Mouse (Mus musculus) stomach, postnatal 0 days (tissue): ENCODE results near the gene Dclk2. TPM values are rescaled to one million over a fixed set of nuclear protein-coding genes. Genes with fewer than 3 reads are reported as not detected.
A peak's percentile ranks its signal among the peaks of the same experiment; 100 is the strongest.

Source experiments
- ATAC-seq: fragments of 200-750 bp; cut with Nextera tagmentation; 2 replicates; pipeline ENCODE4 v1.8.0; 2017; ENCODE audit not compliant: low FRiP score, low TSS enrichment
- DNase-seq: peaks from one replicate; pipeline ENCODE4 v3.0.0-alpha.2; 2016; ENCODE audit warnings: low spot score
- H3K27ac ChIP-seq: fragments of 300-500 bp; sonication (generic); replicated peaks from 2 replicates; pipeline ENCODE4 v1.5.1; 2014; ENCODE audit warnings: mild to moderate bottlenecking, control low read depth
- H3K27me3 ChIP-seq: fragments of 300-500 bp; sonication (generic); 2 replicates; pipeline ENCODE4 v1.6.1; 2014; ENCODE audit warnings: low read length; ENCODE audit not compliant: control insufficient read depth, insufficient read depth
- H3K36me3 ChIP-seq: fragments of 300-500 bp; sonication (generic); 2 replicates; pipeline ENCODE4 v1.6.1; 2014; ENCODE audit warnings: low read length, mixed read lengths; ENCODE audit not compliant: control insufficient read depth, insufficient read depth
- H3K4me1 ChIP-seq: fragments of 300-500 bp; sonication (generic); replicated peaks from 2 replicates; pipeline ENCODE4 v1.6.1; 2014; ENCODE audit warnings: antibody characterized with exemption; ENCODE audit not compliant: control insufficient read depth, insufficient read depth
- H3K4me2 ChIP-seq: fragments of 300-500 bp; sonication (generic); replicated peaks from 2 replicates; pipeline ENCODE4 v1.6.1; 2014; ENCODE audit warnings: low read depth, mild to moderate bottlenecking, control low read depth, moderate library complexity
- H3K4me3 ChIP-seq: fragments of 300-500 bp; sonication (generic); 2 replicates; pipeline ENCODE4 v1.5.1; 2014; ENCODE audit warnings: low read depth, low read length, control low read depth
- H3K9ac ChIP-seq: fragments of 300-500 bp; sonication (generic); 2 replicates; pipeline ENCODE4 v1.6.1; 2014; ENCODE audit warnings: mild to moderate bottlenecking, low read length, control low read depth, mixed read lengths
- H3K9me3 ChIP-seq: fragments of 300-500 bp; sonication (generic); 2 replicates; pipeline ENCODE4 v1.6.1; 2016; ENCODE audit warnings: low read length; ENCODE audit not compliant: control insufficient read depth
- CTCF ChIP-seq: IDR thresholded peaks from 2 replicates; pipeline ENCODE4 v1.5.1; 2016; ENCODE audit warnings: antibody characterized with exemption, low read depth, mild to moderate bottlenecking, moderate library complexity
- EP300 ChIP-seq: optimal IDR thresholded peaks from 2 replicates; pipeline ENCODE3; 2016; ENCODE audit warnings: antibody characterized with exemption
- WGBS: fragments of 180-500 bp; shearing (Covaris S2); extraction: QIAGEN DNeasy Blood & Tissue Kit; methylation state at CpG from one replicate; pipeline ENCODE4 v1.1.7; 2014; 5-methylcytosine and 5-hydroxymethylcytosine counted together
- polyA plus RNA-seq: library from polyadenylated mRNA; unstranded; fragments of >200 nt; fragmentation: Nextera tagmentation; extraction: Ambion mirVana; gene quantifications from 2 replicates; pipeline ENCODE4 v1.2.1, GENCODE M21; 2015

The Dclk2 gene
- polyA plus RNA-seq, 1 experiment from 2014 or later: 2.3 TPM

DNA sequence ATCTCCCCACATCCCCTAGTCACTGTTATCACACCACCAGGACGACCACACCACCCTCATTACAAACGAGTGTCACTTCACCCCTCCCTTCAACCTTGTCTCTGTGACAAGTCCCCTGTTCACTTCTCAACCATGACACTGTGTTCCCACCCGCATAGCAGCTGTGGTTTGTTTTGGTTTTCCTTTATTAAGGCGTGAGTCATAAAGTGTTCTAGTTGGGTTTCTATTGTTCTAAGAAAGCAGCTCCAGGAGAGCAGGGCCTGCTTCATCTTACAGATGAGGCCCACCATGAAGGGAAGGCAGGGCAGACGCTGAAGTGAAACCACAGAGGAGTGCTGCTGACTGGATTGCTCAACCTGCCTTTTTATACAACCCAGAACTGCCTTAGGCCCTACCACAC lies 83.3 kb downstream of the Dclk2 start:
- DNase-seq: no peak
- Histone ChIP-seq H3K4me2 (no peak overlapping the region), H3K4me3 (no peak overlapping the region), H3K4me1 (no peaks in the 10 kb centered on the region), H3K9ac (no peak overlapping the region), H3K27ac (no peak overlapping the region), H3K36me3 (no peaks in the 10 kb centered on the region), H3K27me3 (no peaks in the 10 kb centered on the region), H3K9me3 (no peaks in the 10 kb centered on the region)
- no peak for ATAC-seq
- TF ChIP-seq EP300 (no peak), CTCF (no peak)
- WGBS: 56% methylated on average over 5 of the region's 5 CpGs

DNA sequence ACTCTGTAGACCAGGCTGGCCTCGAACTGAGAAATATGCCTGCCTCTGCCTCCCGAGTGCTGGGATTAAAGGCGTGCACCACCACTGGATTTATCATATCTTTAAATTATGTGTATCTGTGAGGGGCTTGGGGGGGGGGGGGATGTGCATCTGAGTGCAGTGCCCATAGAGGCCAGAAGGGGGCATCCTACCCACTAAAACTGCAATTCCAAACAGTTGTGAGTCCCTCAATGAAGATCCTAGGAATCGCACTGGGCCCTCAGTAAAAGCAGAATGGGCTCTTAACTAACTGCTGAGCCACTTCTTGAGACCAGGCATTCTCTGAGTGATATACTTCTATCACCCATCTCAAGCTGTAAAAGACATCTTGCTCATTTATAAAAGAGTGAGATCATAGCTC lies 85.5 kb downstream of the Dclk2 start:
- no peaks in the 10 kb centered on the region for H3K4me1 ChIP-seq
- no peak overlapping the region for H3K9ac ChIP-seq
- ATAC-seq (no peak), DNase-seq (no peak)
- TF ChIP-seq CTCF (peak; percentile 41), EP300 (no peak)
- no peak overlapping the region for H3K4me2 ChIP-seq
- no peaks in the 10 kb centered on the region for H3K36me3 ChIP-seq
- WGBS: 96% methylated on average over 4 of the region's 4 CpGs
- no peak overlapping the region for H3K27ac ChIP-seq
- H3K4me3 ChIP-seq: no peak overlapping the region
- H3K9me3 ChIP-seq: no peaks in the 10 kb centered on the region
- no peaks in the 10 kb centered on the region for H3K27me3 ChIP-seq

DNA sequence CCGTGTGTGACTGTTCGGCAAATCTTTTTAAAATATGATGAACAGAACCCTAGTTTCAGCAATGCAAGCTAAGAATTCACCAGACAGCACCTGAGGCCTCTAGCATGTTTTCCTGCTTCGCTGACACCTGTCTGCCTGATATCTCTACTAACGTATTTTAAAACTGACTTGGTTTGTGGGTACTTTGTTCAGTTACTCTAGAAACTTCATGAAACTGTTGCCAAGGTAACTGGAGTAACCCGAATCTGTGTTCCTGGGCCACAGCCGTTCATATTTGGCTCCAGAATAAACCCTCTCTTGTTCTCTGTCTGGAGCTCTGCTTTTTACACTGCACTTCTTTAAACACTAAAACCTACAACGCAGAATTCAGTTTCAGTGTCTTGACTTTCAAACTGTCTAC lies 86.3 kb downstream of the Dclk2 start:
- no peak overlapping the region for H3K9ac ChIP-seq
- ATAC-seq (no peak), DNase-seq (no peak)
- H3K36me3 ChIP-seq: no peaks in the 10 kb centered on the region
- H3K4me3 ChIP-seq: no peak overlapping the region
- no peaks in the 10 kb centered on the region for H3K9me3 ChIP-seq
- H3K27me3 ChIP-seq: no peaks in the 10 kb centered on the region
- TF ChIP-seq EP300 (no peak), CTCF (no peak)
- no peak overlapping the region for H3K4me2 ChIP-seq
- 75% methylated on average over 7 of the region's 7 CpGs for WGBS
- no peak overlapping the region for H3K27ac ChIP-seq
- no peaks in the 10 kb centered on the region for H3K4me1 ChIP-seq

DNA sequence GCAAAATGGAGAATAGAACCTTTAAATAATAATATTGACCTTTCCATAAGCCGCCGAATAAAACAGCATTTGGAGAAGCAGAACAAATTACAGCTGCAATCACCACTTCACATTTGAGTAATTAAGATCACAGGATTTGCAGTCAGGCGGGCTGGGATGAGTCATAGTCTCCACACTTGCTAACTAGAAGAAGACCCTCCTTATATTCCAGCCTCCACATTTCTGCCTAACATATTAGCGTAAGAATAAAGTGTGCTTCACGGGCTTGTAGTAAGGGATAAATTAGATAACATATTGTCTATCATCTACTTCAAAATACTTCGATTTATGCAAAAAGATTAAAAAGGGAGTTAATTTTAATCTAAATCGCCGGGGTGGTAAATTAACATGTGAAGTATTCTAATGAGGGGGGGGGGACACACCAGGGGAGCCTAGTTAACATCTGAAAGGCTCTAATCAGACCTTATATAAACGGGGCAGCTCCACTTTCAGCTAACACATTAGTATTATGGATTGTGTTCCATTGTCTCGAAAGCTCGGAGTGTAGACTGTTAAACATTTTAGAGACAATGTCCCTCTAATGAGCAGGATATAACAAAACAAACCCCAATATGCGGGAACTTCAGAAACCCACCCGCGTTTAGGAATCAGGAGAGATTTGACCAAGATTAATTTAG lies 87.9 kb downstream of the Dclk2 start:
- ATAC-seq (no peak), DNase-seq (no peak)
- Histone ChIP-seq H3K9ac (no peak overlapping the region), H3K4me2 (no peak overlapping the region), H3K36me3 (no peaks in the 10 kb centered on the region), H3K4me3 (no peak overlapping the region), H3K9me3 (no peaks in the 10 kb centered on the region), H3K27ac (no peak overlapping the region), H3K27me3 (no peaks in the 10 kb centered on the region), H3K4me1 (no peaks in the 10 kb centered on the region)
- 45% methylated on average over 14 of the region's 14 CpGs for WGBS
- TF ChIP-seq EP300 (no peak), CTCF (no peak)

DNA sequence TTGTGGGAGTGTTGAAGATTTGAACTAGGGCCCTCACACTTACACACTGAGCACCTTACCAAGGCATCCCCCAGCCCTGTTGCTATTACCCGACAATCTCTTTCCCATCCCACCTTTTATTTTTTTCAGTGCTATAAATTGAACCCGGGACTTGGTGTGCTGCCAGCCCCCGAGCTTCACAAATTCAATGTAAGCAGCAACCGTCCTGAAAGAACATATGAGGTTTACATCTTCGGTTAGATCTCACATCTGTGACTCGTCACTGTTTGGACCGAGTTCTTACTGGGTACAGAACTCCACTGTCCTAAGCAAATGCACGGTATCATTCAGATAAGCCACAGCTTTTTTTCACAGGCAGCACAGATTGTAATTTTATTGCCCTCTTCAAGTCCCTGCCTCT lies 88.5 kb downstream of the Dclk2 start:
- 0 out of 2 replicates have a peak overlapping the region, but pooled peaks have one; percentile 26 for H3K27ac ChIP-seq
- no peaks in the 10 kb centered on the region for H3K9me3 ChIP-seq
- no peaks in the 10 kb centered on the region for H3K36me3 ChIP-seq
- H3K4me1 ChIP-seq: no peaks in the 10 kb centered on the region
- H3K27me3 ChIP-seq: no peaks in the 10 kb centered on the region
- DNase-seq (no peak), ATAC-seq (no peak)
- H3K4me2 ChIP-seq: no peak overlapping the region
- TF ChIP-seq CTCF (no peak), EP300 (no peak)
- H3K4me3 ChIP-seq: no peak overlapping the region
- WGBS: 36% methylated on average over 8 of the region's 8 CpGs
- no peak overlapping the region for H3K9ac ChIP-seq

DNA sequence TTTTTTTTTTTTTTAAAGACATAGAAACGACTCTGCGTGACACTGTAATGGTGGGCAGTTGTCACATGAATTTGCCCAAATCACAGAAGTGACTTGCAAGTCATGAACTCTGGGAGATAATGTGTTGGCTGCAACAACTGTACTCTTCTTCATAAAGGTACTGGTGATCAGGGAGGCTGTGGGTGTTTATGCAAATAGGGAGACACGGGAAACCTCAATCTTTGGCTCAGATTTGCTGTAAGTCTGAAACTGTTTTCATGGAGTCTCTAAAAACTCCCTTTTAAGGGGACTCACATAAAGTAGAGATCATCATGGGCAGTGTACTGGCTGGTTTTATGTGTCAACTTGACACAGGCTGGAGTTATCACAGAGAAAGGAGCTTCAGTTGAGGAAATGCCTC lies 93.1 kb downstream of the Dclk2 start:
- no peaks in the 10 kb centered on the region for H3K9me3 ChIP-seq
- H3K4me2 ChIP-seq: no peak overlapping the region
- no peak for ATAC-seq
- H3K27ac ChIP-seq: no peak overlapping the region
- no peak overlapping the region for H3K4me3 ChIP-seq
- DNase-seq: no peak
- no peaks in the 10 kb centered on the region for H3K27me3 ChIP-seq
- 87% methylated on average over 3 of the region's 3 CpGs for WGBS
- no peak for TF ChIP-seq EP300
- no peak for TF ChIP-seq CTCF
- H3K9ac ChIP-seq: no peak overlapping the region
- no peaks in the 10 kb centered on the region for H3K4me1 ChIP-seq
- H3K36me3 ChIP-seq: no peaks in the 10 kb centered on the region
